Mouse (Mus musculus) neutrophil, adult 5-6 weeks (primary cell): Measurements from ENCODE around the gene Snx18. TPM values are rescaled to one million over a fixed set of nuclear protein-coding genes. Genes with fewer than 3 reads are reported as not detected.

Experiments used
- total RNA-seq: library from RNA; stranded (forward); fragments of 200-1000 nt; gene quantifications from 2 replicates; pipeline ENCODE4 v1.2.3, GENCODE M21; 2017

Snx18 gene
- total RNA-seq, 1 experiment from 2014 or later = 95.9 TPM

Other genes starting within 250 kb of the Snx18 start
- gene Hspb3, start 45.1 kb upstream of the Snx18 start, total RNA-seq = not detected in 2 replicates
- gene Arl15, start 175.9 kb upstream of the Snx18 start, total RNA-seq = 5.2 and 7.1 TPM in 2 replicates